Mouse (Mus musculus) layer of hippocampus, adult 18-20 months (tissue): Measurements from ENCODE around the gene Anxa11. TPM values are rescaled to one million over a fixed set of nuclear protein-coding genes. Genes with fewer than 3 reads are reported as not detected.
"Not testable (repeated sequence)": the region's sequence is repeated elsewhere in the genome, so short reads cannot be mapped to it uniquely, and the experiment has no call there.

Experiments used
- DNase-seq, 2 experiments: peaks; one replicate each; pipeline ENCODE4 v3.0.0; 2022; ENCODE audit warnings: low spot score in 2 of 2
- long read RNA-seq: library from polyadenylated mRNA; stranded (forward); transcript quantifications from one replicate; pipeline ENCODE4 v2.0.0, GENCODE M21; 2021
- total RNA-seq, 2 experiments: library from RNA; stranded (reverse); gene quantifications; 2 replicates each; pipeline ENCODE4 v1.2.3; 2021

Gene Anxa11
- 10 to 100 TPM; 78.6 to 84.7 TPM for total RNA-seq
- long read RNA-seq, transcript Anxa11-201 (15 exons, 2,394 nt): major isoform, 80 of 98 reads
- long read RNA-seq, partial matches to known transcripts: 8 of 98 reads
- long read RNA-seq, other reads (novel, unspliced or antisense): 8 of 98 reads

DNA sequence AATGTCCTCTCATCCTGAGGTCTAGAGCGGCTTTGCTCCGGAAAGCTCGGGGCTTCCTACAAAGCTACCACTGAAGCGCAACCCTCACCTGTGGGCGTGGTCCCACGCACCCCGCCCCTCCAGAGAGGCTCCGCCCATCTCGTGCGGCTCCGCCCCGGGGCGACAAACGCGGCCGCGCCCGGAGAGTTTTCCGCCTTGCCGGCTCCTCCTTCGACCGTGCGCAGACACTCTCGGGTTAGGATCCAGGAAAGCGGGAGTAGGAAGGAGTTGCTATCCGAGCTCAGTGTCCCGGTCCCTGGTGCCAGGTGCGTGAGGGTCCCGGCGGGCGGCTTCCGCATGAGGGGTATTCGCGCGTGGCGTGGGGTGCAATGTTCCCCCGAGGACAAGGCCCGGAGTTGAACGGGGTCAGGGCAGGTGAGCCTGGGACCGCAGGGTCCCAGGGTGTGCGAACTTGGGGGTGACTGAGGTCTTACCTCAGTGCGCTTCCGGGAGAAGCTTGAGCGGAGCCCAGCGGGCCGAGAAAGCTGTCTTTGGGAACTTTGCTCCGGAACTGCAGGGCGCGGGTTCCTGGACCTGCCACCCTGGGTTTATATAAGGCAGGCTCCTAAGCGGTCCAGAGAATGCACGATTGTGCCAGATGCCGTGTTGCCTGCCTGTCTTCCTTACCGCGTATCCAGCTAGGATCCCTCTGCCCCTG is at the start of gene Anxa11:
Anxa11 (plus strand) TSS at position 166 of the 697 bp plus-strand sequence.
- DNase-seq: peak; percentile 74 to 79

DNA sequence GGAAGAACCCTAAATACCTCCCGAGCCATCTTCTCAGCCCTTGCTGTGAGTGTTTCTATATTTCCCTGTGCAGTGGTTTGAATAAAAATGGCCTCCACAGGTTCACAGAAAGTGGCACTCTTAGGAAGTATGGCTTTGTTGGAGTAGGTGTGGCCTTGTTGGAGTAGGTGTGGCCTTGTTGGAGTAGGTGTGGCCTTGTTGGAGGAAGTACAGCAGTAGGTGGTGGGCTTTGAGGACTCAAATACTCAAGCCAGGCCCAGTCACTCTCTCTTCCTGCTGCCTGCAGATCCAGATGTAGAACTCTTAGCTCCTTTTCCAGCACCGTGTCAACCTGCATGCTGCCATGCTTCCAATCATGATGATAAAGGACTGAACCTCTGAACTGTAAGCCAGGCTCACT is 47.6 kb upstream of the Anxa11 start:
- no peak for DNase-seq

DNA sequence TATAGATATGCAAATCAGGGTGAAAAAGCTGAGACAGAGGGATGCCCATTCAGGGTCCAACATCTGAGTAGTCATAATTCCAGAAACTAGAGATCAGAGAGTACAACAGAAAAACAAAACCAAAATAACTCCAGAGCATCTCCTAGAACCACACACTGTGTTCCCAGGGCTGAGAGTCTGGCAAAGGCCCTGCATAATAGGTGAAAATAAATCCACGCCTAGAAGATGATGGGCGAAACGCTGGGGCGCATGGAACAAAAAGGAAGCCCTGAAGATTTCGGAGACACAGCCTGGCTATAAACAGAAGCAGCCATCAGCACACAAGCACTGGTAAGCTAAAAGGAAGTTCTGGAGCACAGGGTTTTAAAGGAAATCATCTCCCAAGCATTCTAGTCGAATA is 46.9 kb upstream of the Anxa11 start:
- peak in 1 of 2 experiments; percentile 60 for DNase-seq

- peak; percentile 66 to 77 for DNase-seq
Observed at GRCm38 (mm10) chr14:25795561-25796174, 46.3 kb upstream of the Anxa11 start.

DNA sequence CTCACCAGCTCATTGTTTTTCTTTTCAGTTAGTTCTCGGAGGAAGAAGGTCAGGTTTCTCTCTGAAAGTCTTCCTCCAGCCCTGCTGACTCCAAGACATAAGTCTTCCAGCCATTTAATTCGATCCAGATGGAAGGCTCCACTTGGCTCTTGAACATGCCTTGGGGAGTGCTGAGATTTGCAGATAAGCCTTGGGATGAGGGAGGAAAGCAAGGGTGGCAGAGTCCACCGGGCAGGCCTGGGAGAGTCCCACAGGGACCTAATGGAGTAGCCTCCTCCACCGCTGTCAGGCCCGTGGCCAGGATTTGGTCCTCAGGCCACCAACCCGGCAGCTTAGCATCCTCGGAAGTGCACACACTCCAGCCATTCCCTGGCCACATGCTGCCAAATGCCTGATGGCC is 45.3 kb upstream of the Anxa11 start:
- DNase-seq: no peak

DNA sequence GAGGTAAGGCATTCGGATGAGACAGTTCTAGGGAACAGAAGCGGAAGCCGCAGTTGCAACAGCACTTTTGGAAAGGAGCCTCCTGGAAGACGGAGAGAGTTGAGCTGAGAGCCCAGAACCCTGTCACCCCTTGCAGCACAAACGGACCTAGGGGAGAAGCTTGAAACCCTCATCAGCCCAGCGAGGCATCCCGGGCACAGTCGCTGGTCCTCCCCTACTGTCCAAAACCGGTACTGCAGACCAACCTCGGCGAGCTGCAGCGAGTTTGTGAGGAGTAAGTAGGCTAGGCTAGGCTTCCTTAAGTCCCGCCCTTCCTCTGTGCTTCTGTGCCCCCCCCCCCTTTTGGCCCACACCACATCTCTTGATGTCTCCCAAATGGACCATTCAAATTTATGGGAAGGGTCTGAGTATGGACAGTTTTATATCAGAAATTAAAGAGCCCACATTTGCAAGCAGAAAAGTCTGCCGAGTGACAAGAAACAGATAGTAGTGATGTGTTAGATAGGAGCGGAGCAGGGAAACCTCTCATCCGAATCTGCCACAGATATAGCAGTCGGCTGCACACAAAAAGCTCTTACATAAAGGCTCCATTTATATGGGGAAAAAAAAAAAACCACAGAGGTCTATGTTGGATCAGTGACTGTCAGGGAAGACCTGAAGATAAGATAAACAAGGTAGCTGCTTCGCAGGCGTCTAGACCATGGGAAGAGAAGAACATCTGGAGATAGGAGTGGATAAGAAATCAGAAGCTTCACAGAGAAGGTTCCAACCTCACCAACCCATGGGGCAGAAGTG is 41.6 kb upstream of the Anxa11 start:
- peak; percentile 73 to 89 for DNase-seq

GRCm38 (mm10) chr14:25802511-25802910 is 39.4 kb upstream of the Anxa11 start:
- no peak for DNase-seq

GRCm38 (mm10) chr14:25803246-25803809 is 38.6 kb upstream of the Anxa11 start:
- DNase-seq: no peak

DNA sequence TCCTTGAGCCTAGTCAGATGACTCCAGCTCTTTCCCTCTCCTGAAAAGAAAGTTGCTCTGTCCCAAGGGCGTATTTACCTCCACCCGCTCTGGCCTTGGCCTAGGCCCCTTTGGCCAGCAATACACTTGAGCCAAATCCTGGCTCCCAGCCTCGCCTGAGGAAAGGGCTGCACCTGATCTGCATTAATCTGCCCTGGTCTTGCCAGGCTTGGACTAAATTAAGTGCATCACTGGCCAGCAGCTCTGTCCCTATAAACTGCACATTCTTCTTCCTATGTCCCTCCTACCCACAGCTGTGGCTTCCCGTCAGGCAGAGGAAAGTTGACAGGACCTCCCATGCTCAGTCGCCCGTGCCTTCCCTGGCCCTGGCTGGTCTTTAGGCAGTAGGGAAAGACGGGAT is 36.1 kb upstream of the Anxa11 start:
- peak; percentile 39 to 50 for DNase-seq

GRCm38 (mm10) chr14:25806561-25806960 is 35.4 kb upstream of the Anxa11 start:
- no peak for DNase-seq

DNA sequence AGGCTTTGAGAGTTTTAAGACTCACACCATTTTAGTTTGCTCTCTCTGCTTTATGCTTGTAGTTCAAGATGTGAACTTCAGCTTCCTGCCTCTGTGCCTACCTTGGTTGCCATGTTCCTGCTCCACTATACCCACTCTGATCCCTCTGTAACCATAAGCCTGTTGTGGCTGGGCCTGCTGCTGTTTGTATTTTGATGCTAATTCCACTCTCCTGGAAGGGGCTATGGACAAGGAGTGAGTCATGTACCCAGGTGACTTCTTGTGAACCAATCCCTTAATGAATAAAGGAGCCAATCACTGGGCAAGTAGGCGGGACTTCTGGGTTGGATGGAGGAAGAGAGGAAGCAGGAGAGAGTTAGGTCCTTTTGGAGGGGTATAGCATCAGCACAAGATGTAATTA is 30.9 kb upstream of the Anxa11 start:
- not testable (repeated sequence) for DNase-seq

DNA sequence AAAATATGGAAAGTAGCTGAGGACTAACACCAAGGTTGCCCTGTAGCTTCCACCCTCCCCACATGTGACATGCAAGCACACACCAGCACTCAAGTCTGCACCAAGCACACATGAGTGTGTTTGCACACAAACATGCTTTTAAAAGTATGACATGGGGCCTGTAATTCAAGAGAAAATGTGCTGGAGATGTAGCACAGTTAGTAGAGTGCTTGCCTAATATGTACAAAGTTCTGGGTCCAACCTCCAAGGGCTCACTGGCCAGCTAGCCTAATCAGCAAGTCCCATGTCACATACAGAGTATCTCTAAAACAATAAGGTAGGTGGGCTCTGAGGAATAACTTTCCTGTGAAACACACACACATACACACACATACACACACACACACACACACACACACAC is 27.8 kb upstream of the Anxa11 start:
- DNase-seq: no peak

GRCm38 (mm10) chr14:25816416-25816815 is 25.5 kb upstream of the Anxa11 start:
- peak; percentile 52 to 76 for DNase-seq

DNA sequence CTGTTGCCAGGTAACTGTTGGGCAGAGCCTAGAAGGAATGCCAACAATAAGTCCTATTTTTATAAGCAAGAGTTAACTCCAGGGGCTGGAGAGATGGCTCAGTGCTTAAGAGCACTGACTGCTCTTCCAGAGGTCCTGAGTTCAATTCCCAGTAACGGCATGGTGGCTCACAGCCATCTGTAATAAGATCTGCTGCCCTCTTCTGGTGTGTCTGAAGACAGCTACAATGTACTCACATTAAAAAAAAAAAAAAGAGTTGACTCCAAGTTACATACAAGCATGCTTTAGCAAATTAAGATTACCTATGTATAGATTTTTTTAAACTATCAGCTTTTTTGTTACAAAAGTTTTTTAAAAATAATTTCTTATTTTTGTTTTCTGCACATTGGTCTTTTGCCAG is 19.4 kb upstream of the Anxa11 start:
- no peak for DNase-seq

- DNase-seq: no peak
Observed at GRCm38 (mm10) chr14:25824995-25825394, 17.0 kb upstream of the Anxa11 start.

DNA sequence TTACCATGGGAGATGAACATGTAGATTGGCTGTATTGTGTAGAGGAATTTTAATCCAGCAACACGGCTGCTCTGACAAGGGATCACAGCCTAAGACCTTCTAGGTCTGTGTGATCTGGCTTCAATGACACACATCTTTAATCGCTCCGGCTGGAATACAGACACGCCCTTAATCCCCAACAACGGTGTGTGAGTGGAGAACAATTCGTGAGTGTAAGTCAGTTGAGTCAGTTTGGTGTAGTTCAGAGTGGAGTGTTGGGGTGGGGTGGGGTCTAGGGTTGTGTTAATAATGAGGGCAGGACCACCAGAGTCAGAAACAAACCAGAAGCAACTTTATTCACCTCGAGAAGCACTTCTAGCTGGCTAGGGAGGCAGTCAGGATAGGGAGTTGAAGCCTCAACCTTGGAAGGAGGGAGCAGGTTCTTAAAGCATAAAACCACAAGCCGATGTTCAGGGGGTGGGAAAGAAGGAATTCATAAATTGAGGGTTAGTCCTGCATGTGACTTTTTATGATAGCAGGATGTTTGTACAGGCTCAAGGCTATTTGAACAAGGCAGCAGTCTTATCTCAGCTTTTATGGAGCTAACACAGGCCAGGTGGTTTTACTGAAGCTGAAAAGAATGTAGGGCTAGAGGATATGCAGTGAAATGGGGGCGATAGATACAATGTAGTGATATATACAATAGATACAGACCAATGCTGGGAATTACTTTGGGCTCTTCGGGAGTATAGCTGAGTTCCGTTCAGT is 15.9 kb upstream of the Anxa11 start:
- DNase-seq: no peak

GRCm38 (mm10) chr14:25826866-25827265 is 15.1 kb upstream of the Anxa11 start:
- DNase-seq: no peak

DNA sequence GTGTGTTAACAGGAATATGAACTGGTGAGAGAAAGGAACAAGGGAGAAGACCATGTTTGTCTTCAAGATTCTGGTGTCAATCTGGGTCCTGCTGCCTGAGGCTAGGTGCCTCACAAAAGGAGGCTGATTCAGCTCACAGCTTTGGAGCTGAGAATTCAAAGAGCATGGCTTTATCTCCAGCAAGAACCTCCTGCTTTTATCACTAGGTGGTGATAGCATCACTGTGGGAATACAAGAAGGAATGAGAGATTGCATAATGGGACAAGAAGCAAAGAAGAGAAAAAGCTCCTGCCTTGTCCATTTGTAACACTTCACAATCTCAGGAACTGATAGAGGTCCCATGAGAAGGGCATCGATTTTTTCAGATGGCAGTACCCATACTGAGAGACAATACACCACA is 10.6 kb upstream of the Anxa11 start:
- no peak for DNase-seq

GRCm38 (mm10) chr14:25832301-25832700 is 9.7 kb upstream of the Anxa11 start:
- DNase-seq: peak; percentile 37 to 68

DNA sequence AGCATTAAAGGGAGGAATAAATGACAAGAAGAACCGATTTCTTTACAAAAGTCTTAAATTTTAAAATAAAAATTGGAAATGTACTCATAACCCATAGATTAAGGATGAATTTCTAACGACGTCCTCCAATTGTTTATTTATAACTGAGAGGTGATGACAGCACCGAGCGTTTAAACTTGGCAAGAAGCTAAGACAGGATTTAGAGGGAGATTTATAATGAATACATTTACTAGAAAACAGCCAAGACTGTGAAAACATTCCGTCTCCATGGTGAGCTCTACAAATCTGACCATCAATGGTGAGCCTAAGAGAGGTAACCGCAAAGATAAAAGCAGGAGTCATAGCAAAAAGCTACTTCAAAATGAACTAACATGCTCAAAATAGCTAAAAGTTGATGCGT is 3.5 kb upstream of the Anxa11 start:
- no peak for DNase-seq

- DNase-seq: no peak
Observed at GRCm38 (mm10) chr14:25839791-25840190, 2.2 kb upstream of the Anxa11 start.
